Mouse (Mus musculus): ENCODE data around the gene Inhbb. TPM values are rescaled to one million over a fixed set of nuclear protein-coding genes. Genes with fewer than 3 reads are reported as not detected.

Inhbb gene
- polyA plus RNA-seq, 1 experiment from 2014 or later: 0.42 TPM

Other genes with a start within 250 kb of the Inhbb start
- gene Ralb, start 82.5 kb upstream of the Inhbb start, polyA plus RNA-seq (2015; fragmentation: Nextera tagmentation; extraction: Ambion mirVana): 115 and 117 TPM in 2 replicates
- gene Tmem185b, start 103.9 kb upstream of the Inhbb start, polyA plus RNA-seq (2015; fragmentation: Nextera tagmentation; extraction: Ambion mirVana): 23.8 and 27.1 TPM in 2 replicates
- gene Epb41l5, start 226.8 kb upstream of the Inhbb start, polyA plus RNA-seq (2015; fragmentation: Nextera tagmentation; extraction: Ambion mirVana): 12.0 and 13.8 TPM in 2 replicates

Data from embryonic facial prominence, embryonic 13.5 days (tissue).